Mouse (Mus musculus) intestine, postnatal 0 days (tissue): ENCODE data around the gene Sema4b. TPM values are rescaled to one million over a fixed set of nuclear protein-coding genes. Genes with fewer than 3 reads are reported as not detected.

ENCODE experiments used
- ATAC-seq: fragments of 200-750 bp; cut with Nextera tagmentation; 2 replicates; pipeline ENCODE4 v1.8.0; 2017; ENCODE audit warnings: mild to moderate bottlenecking, moderate TSS enrichment, moderate library complexity
- H3K27ac ChIP-seq: fragments of 300-500 bp; sonication (generic); 2 replicates; pipeline ENCODE4 v1.5.1; 2014; ENCODE audit warnings: mild to moderate bottlenecking, low read depth, low read length, moderate library complexity
- H3K27me3 ChIP-seq: fragments of 300-500 bp; sonication (generic); replicated peaks from 2 replicates; pipeline ENCODE4 v1.6.1; 2014; ENCODE audit warnings: low read length, mixed read lengths; ENCODE audit not compliant: control insufficient read depth, insufficient read depth
- H3K36me3 ChIP-seq: fragments of 300-500 bp; sonication (generic); 2 replicates; pipeline ENCODE4 v1.6.1; 2014; ENCODE audit warnings: mild to moderate bottlenecking, moderate library complexity; ENCODE audit not compliant: control insufficient read depth, insufficient read depth
- H3K4me1 ChIP-seq: fragments of 300-500 bp; sonication (generic); replicated peaks from 2 replicates; pipeline ENCODE4 v1.6.1; 2014; ENCODE audit warnings: antibody characterized with exemption, low read length, mixed read lengths; ENCODE audit not compliant: control insufficient read depth, insufficient read depth
- H3K4me2 ChIP-seq: fragments of 300-500 bp; sonication (generic); replicated peaks from 2 replicates; pipeline ENCODE4 v1.6.1; 2014; ENCODE audit warnings: low read depth, mild to moderate bottlenecking, moderate library complexity
- H3K4me3 ChIP-seq: fragments of 300-500 bp; sonication (generic); 2 replicates; pipeline ENCODE4 v1.5.1; 2014; ENCODE audit warnings: low read depth, low read length
- H3K9ac ChIP-seq: fragments of 300-500 bp; sonication (generic); 2 replicates; pipeline ENCODE4 v1.6.1; 2014; ENCODE audit warnings: mild to moderate bottlenecking, low read depth, low read length
- H3K9me3 ChIP-seq: fragments of 300-500 bp; sonication (generic); 2 replicates; pipeline ENCODE4 v1.6.1; 2016; ENCODE audit warnings: mixed run types; ENCODE audit not compliant: control insufficient read depth
- CTCF ChIP-seq: sonication (generic); IDR thresholded peaks from 2 replicates; pipeline ENCODE4 v1.5.1; 2016; ENCODE audit warnings: low read depth, mild to moderate bottlenecking, control low read depth, antibody characterized with exemption, moderate library complexity
- WGBS: fragments of 180-500 bp; shearing (Covaris S2); extraction: QIAGEN DNeasy Blood & Tissue Kit; methylation state at CpG from one replicate; pipeline ENCODE4 v1.1.7; 2014; 5-methylcytosine and 5-hydroxymethylcytosine counted together
- polyA plus RNA-seq: library from polyadenylated mRNA; unstranded; fragments of >200 nt; fragmentation: Nextera tagmentation; extraction: Ambion mirVana; gene quantifications from 2 replicates; pipeline ENCODE4 v1.2.1, GENCODE M21; 2015

The Sema4b gene
- polyA plus RNA-seq, 1 experiment from 2014 or later = 23.1 TPM

GRCm38 (mm10) chr7:80260625-80261371, 74.2 kb downstream of the Sema4b start, which contains the start of gene Ngrn:
Gene Ngrn, plus strand, starts transcription at chr7:80261215.
- peak; percentile 81 for ATAC-seq
- H3K36me3 ChIP-seq = peaks cover 11% of the 10 kb centered on the region; the same call in 1 of the 2 replicates
- H3K9me3 ChIP-seq = no peaks in the 10 kb centered on the region
- WGBS = 24% methylated on average over 40 of the region's 40 CpGs
- peak within 1 kb of the TSS; percentile 76 for H3K27ac ChIP-seq
- TF ChIP-seq CTCF = peak; percentile 50
- peak within 1 kb of the TSS; percentile 79 for H3K4me2 ChIP-seq
- H3K9ac ChIP-seq = peak within 1 kb of the TSS; percentile 75
- H3K4me1 ChIP-seq = peaks cover 6% of the 10 kb centered on the region; the same call in 1 of the 2 replicates
- peak within 1 kb of the TSS; percentile 74 for H3K4me3 ChIP-seq
- no peaks in the 10 kb centered on the region for H3K27me3 ChIP-seq

GRCm38 (mm10) chr7:80261372-80261990, 74.8 kb downstream of the Sema4b start:
- peak; percentile 49 for ATAC-seq
- H3K27me3 ChIP-seq = no peaks in the 10 kb centered on the region
- no peak for TF ChIP-seq CTCF
- peak overlapping the region; percentile 74 for H3K4me3 ChIP-seq
- H3K4me2 ChIP-seq = peak overlapping the region; percentile 79
- peaks cover 14% of the 10 kb centered on the region; the same call in 1 of the 2 replicates for H3K36me3 ChIP-seq
- H3K9ac ChIP-seq = peak overlapping the region; percentile 75
- peaks cover 6% of the 10 kb centered on the region; the same call in 1 of the 2 replicates for H3K4me1 ChIP-seq
- no peaks in the 10 kb centered on the region for H3K9me3 ChIP-seq
- under 1% methylated on average over 30 of the region's 32 CpGs for WGBS
- peak overlapping the region; percentile 76 for H3K27ac ChIP-seq

DNA sequence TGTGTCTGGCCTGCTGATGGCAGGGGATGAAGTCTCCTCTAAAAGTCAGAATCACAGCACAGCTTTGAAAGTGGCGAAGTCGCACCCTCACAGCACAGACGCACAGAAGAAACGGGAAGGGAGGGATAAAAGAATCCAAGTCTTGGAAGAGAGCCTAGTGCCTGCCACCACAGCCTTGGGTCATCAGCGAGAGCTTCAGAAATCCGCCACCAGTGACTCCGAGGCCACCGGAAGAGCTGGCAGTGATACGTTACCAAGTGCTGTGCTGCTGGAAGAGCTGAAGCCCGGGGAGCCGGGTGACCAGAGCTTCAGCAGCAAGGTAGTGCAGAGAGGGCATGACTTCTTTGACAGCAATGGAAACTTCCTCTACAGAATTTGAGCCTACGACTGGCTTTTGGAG, 78.0 kb downstream of the Sema4b start:
- Histone ChIP-seq H3K27ac (no peak overlapping the region), H3K9me3 (no peaks in the 10 kb centered on the region), H3K27me3 (no peaks in the 10 kb centered on the region), H3K4me3 (no peak overlapping the region), H3K9ac (no peak overlapping the region), H3K4me2 (no peak overlapping the region), H3K36me3 (peaks cover 20% of the 10 kb centered on the region; the same call in 1 of the 2 replicates), H3K4me1 (peaks cover 6% of the 10 kb centered on the region; the same call in 1 of the 2 replicates)
- no peak for ATAC-seq
- WGBS = 93% methylated on average over 12 of the region's 12 CpGs
- TF ChIP-seq CTCF = no peak

- H3K4me3 ChIP-seq = no peak overlapping the region
- no peaks in the 10 kb centered on the region for H3K9me3 ChIP-seq
- H3K27me3 ChIP-seq = no peaks in the 10 kb centered on the region
- H3K27ac ChIP-seq = no peak overlapping the region
- 78% methylated on average over 1 of the region's 1 CpGs for WGBS
- H3K9ac ChIP-seq = no peak overlapping the region
- peaks cover 22% of the 10 kb centered on the region; the same call in 1 of the 2 replicates for H3K36me3 ChIP-seq
- ATAC-seq = no peak
- no peak overlapping the region for H3K4me2 ChIP-seq
- H3K4me1 ChIP-seq = peaks cover 4% of the 10 kb centered on the region; the same call in 1 of the 2 replicates
- no peak for TF ChIP-seq CTCF
Observed at GRCm38 (mm10) chr7:80267764-80268163, 81.1 kb downstream of the Sema4b start.

- peak within 1 kb of the TSS; percentile 78 for H3K9ac ChIP-seq
- H3K27me3 ChIP-seq = no peaks in the 10 kb centered on the region
- no peak for TF ChIP-seq CTCF
- peak within 1 kb of the TSS; percentile 71 for H3K4me3 ChIP-seq
- WGBS = 3% methylated on average over 21 of the region's 21 CpGs
- H3K4me2 ChIP-seq = peak within 1 kb of the TSS; percentile 97
- H3K36me3 ChIP-seq = peaks cover 35% of the 10 kb centered on the region
- H3K4me1 ChIP-seq = peaks cover 4% of the 10 kb centered on the region; the same call in 1 of the 2 replicates
- peak within 1 kb of the TSS; percentile 84 for H3K27ac ChIP-seq
- peak; percentile 94 for ATAC-seq
- H3K9me3 ChIP-seq = no peaks in the 10 kb centered on the region
Observed at GRCm38 (mm10) chr7:80268897-80269750, 82.5 kb downstream of the Sema4b start, which contains the start of gene Vps33b. Gene Vps33b, plus strand, starts transcription at chr7:80269649.
